Mouse (Mus musculus): ENCODE measurements around the gene Meis2. TPM values are rescaled to one million over a fixed set of nuclear protein-coding genes. Genes with fewer than 3 reads are reported as not detected.

The Meis2 gene
- polyA plus RNA-seq (2014; fragmentation: Illumina TruSeq; extraction: RNeasy Lipid Tissue Mini Kit (QIAGEN cat#74804); ENCODE audit: low read depth, low replicate concordance), result 396 TPM

GRCm38 (mm10) chr2:116065570-116066005 lies at the start of gene Meis2:
Gene Meis2 (minus strand): TSS chr2:116065839.

Measured in adrenal gland, adult 10 weeks (tissue).